Mouse (Mus musculus): Measurements from ENCODE around the gene Gm21903.
"Not testable (repeated sequence)": the region's sequence is repeated elsewhere in the genome, so short reads cannot be mapped to it uniquely, and the experiment has no call there.

Gene Gm21903

DNA sequence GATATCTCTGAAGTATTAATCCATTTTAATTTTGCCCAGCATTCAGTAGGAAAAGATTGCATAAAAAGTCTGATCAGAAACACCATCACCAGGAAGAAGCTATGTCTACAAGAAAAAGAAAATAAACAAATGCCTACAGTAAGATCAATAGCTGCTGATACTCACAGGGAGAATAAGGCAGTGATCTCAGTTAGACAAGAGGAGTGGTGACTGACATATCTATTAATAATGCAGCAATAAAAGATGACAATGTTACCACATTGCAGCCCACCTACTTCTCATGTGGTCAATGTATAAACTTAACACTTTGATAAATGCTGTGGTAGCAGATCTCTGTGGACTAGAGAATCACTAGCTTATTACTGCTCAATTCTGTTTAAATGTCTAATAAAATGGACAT is at the start of gene Gm21903:
Gm21903 (minus strand) TSS at position 101 of the 400 bp plus-strand sequence.
- no peak for DNase-seq

DNA sequence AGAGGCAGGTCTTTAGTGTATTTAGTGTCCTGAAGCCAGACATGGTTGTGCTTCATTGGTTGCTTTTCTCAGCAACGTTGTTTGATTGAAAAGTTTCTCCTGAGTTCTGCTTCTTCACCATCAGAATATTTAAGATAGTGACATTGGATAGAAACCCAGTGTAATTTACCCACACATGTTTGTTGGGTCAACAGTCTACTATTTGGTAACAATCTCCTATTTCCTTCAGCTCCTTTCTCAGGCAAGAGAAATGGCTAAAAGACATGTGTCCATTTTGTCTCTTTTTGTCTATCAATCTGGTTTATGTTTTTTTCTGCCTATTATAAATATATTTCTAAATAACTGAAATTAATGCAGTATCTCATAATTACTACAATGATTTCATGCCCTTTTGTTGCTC is 33.8 kb upstream of the Gm21903 start, which contains the start of gene Esp23:
Esp23 (minus strand) TSS at position 101 of the 400 bp plus-strand sequence.
- DNase-seq: no peak

DNA sequence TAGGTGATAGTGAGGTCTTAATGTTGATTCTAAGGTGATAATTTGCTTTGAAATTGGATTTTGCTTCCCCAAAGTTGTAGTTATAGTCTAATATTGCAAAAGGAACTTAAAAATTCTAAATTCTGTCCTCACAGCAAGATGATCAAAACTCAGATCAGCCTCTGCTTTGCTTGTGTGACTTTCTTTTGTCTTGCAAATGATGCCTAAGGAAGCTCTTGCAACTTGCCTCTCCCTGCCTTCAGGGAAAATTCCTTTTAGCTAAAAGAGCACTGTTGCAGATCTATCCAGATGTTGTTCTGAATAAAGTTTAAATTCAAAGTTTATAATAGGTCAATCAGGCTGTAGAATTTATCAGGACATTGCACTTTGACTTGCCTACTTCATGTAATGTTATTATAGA is 20.5 kb upstream of the Gm21903 start:
- DNase-seq: no peak

DNA sequence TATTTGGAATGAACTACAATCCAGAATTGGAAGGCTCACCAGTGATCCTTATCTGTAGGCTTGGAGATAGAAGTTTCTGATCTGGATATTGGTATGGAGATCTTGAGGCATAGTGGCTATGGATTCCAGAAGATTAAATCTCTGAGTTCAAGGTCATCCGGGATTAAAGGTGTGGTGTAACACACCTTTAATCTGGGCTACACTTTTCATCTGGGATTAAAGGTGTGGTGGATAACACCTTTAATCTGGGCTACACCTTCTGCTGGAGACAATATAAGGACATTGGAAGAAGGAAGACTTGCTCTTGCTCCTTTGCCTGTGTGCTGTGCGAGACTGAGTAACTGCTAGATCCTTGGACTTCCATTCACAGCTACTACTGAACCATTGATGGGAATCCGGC is 6.7 kb downstream of the Gm21903 start, which contains the start of gene Esp24:
Esp24 (plus strand) TSS at position 301 of the 400 bp plus-strand sequence.
- not testable (repeated sequence) for DNase-seq

DNA sequence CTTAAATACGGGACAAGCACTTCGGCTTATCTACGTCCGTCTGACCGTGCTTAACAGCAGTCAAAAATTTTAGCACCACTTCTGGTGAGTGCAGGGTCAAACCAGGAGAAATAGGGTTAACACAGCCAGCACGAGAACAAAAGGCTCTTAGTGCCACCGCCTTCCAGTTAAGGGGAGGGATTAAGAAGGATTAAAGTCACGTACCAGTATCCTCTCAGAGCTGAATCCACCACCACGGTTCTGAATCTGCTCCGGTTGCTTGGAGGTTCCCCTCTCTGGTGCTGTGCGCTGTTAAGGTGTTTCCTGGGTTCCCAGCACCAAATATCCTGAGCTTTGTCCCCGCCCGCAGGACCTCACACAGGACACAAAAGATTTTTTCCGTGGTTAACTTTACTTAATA is 26.0 kb downstream of the Gm21903 start:
- no peak for DNase-seq

DNA sequence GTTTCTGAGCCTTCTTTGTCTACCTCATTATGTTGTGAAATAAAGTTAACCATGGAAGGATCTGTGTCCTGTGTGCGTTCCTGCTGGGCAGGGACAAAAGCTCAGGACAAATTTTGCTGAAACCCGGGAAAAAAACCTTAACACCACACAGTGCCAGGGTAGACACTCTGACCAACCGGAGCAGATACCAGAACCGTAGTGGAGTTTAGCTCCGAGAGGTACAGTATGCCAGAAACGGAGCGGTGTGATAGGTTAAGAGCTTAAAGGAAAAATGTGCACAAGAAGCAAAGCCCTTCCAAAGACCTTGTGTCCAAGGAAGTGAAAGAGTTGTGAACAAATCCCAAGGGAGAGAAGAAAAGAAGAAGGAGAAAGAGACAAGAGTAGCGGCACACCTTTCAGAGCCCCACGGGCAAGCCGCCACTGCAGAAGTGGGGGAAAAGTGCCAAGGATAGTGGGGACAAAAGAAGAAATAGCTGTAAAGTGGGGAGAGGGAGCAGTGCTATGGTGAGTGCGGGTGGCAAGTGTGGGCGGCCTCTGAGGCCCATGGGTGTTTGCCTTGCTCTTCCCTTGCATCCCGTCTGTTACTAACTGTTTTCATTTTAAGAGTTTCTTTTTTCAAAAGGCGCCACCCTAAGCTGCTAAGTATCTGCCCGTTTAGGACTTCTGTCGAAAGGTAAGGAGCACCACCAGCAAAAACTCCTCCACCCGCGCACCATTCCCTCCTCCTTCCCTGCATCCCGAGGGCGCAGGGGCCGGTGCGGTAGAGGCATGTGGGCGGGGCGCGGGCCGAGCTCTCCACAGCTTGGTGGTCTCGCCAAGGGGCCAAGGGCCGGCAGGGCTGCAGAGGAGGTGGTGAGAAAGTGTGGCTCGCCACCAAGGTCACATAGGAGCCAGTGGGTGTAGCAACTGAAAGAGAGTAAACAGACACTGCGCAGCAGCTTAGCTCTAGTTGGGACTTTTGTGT is 32.2 kb downstream of the Gm21903 start:
- no peak for DNase-seq

DNA sequence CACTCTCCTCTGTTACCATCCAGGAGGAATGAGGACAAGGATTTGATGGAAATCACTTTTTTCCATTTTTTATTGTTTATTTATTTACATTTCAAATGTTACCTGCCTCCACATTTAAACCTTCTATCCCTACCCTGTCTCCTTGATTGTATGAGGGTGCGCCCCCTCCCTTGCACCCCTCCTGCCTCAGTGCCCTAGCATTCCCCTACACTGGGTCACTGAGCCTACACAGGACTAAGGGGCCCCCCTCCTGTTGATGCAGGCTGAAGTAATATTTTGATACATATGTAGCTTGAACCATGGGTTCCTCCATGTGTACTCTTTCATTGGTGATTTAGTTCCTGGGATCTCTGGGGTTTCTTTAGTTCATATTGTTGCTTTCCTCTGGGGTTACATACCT is 33.3 kb downstream of the Gm21903 start:
- no peak for DNase-seq
